Mouse (Mus musculus) liver, adult 2 months (tissue): ENCODE measurements around the gene Optc. TPM values are rescaled to one million over a fixed set of nuclear protein-coding genes. Genes with fewer than 3 reads are reported as not detected.

Experiments
- DNase-seq: peaks from one replicate; pipeline ENCODE4 v3.0.0-alpha.2; 2011; ENCODE audit warnings: low read depth, low spot score; ENCODE audit errors: extremely low read depth
- H3K27ac ChIP-seq: fragments of 200-500 bp; replicated peaks from 2 replicates; pipeline ENCODE4 v1.5.1; 2012; ENCODE audit warnings: low read depth, mild to moderate bottlenecking, control low read depth, inconsistent platforms, low read length; ENCODE audit not compliant: insufficient read depth
- H3K27me3 ChIP-seq: fragments of 200-500 bp; 2 replicates; pipeline ENCODE4 v1.6.1; 2012; ENCODE audit warnings: mild to moderate bottlenecking, moderate library complexity, low read length, inconsistent platforms; ENCODE audit not compliant: control insufficient read depth, insufficient read depth
- H3K36me3 ChIP-seq: fragments of 200-500 bp; 2 replicates; pipeline ENCODE4 v1.6.1; 2012; ENCODE audit warnings: low read length, inconsistent platforms; ENCODE audit not compliant: control insufficient read depth, insufficient read depth
- H3K4me1 ChIP-seq: fragments of 200-500 bp; 2 replicates; pipeline ENCODE4 v1.6.1; 2011; ENCODE audit warnings: low read length; ENCODE audit not compliant: control insufficient read depth, insufficient read depth
- H3K4me3 ChIP-seq: fragments of 200-500 bp; 2 replicates; pipeline ENCODE4 v1.5.1; 2011; ENCODE audit warnings: low read depth, mild to moderate bottlenecking, control low read depth, low read length, moderate library complexity; ENCODE audit not compliant: insufficient read depth
- H3K79me2 ChIP-seq: fragments of 200-500 bp; 2 replicates; pipeline ENCODE4 v1.6.1; 2012; ENCODE audit warnings: inconsistent platforms, mild to moderate bottlenecking, low read length, moderate library complexity; ENCODE audit not compliant: control insufficient read depth, insufficient read depth
- H3K9ac ChIP-seq: fragments of 200-500 bp; 2 replicates; pipeline ENCODE4 v1.6.1; 2012; ENCODE audit warnings: low read depth, mild to moderate bottlenecking, control low read depth, inconsistent platforms, low read length
- CTCF ChIP-seq: fragments of 200-500 bp; IDR thresholded peaks from 2 replicates; pipeline ENCODE4 v1.5.1; 2011; ENCODE audit warnings: low read depth, low read length, control low read depth
- POLR2A ChIP-seq: fragments of 200-500 bp; IDR thresholded peaks from 2 replicates; pipeline ENCODE4 v1.6.1; 2011; ENCODE audit warnings: low read length, control low read depth; ENCODE audit not compliant: insufficient read depth; ENCODE audit errors: extremely low read depth
- WGBS: fragments of 180-500 bp; shearing (Covaris S2); methylation state at CpG from one replicate; pipeline ENCODE4 v1.1.7; 2018; 5-methylcytosine and 5-hydroxymethylcytosine counted together
- polyA plus RNA-seq: library from polyadenylated mRNA; depleted of rRNA; stranded (reverse); fragments of >200 nt; gene quantifications from 2 replicates; pipeline ENCODE4 v1.2.3, GENCODE M21; 2012
- total RNA-seq: library from RNA; depleted of rRNA; stranded (reverse); fragments of >200 nt; gene quantifications from 2 replicates; pipeline ENCODE4 v1.2.3, GENCODE M21; 2014

The Optc gene
- total and polyA plus RNA-seq, 2 experiments = not detected

- DNase-seq = no peak
- 92% methylated on average over 3 of the region's 3 CpGs for WGBS
Measured at GRCm38 (mm10) chr1:133941904-133942303, 34.1 kb upstream of the Optc start.

GRCm38 (mm10) chr1:133941158-133941860 lies 33.5 kb upstream of the Optc start:
- H3K27ac ChIP-seq = no peak overlapping the region
- H3K9ac ChIP-seq = no peak overlapping the region
- no peaks in the 10 kb centered on the region; the same call in 1 of the 2 replicates for H3K36me3 ChIP-seq
- WGBS = 86% methylated on average over 11 of the region's 11 CpGs
- no peaks in the 10 kb centered on the region for H3K79me2 ChIP-seq
- H3K4me1 ChIP-seq = peaks cover 3% of the 10 kb centered on the region; the same call in 1 of the 2 replicates
- no peak overlapping the region for H3K4me3 ChIP-seq
- DNase-seq = no peak
- no peaks in the 10 kb centered on the region for H3K27me3 ChIP-seq
- TF ChIP-seq POLR2A = no peak
- no peak for TF ChIP-seq CTCF

More at GRCm38 (mm10) chr1:133941904-133942303, 34.1 kb upstream of the Optc start:
- H3K27me3 ChIP-seq = no peaks in the 10 kb centered on the region
- peaks cover 3% of the 10 kb centered on the region; the same call in 1 of the 2 replicates for H3K4me1 ChIP-seq
- H3K27ac ChIP-seq = no peak overlapping the region
- H3K4me3 ChIP-seq = no peak overlapping the region
- no peak for TF ChIP-seq CTCF
- no peak for TF ChIP-seq POLR2A
- H3K9ac ChIP-seq = no peak overlapping the region
- H3K79me2 ChIP-seq = no peaks in the 10 kb centered on the region
- H3K36me3 ChIP-seq = no peaks in the 10 kb centered on the region; the same call in 1 of the 2 replicates

GRCm38 (mm10) chr1:133940481-133941092 lies 32.8 kb upstream of the Optc start:
- Histone ChIP-seq H3K4me1 (peaks cover 3% of the 10 kb centered on the region; the same call in 1 of the 2 replicates), H3K27ac (no peak overlapping the region), H3K79me2 (peaks cover 3% of the 10 kb centered on the region; the same call in 1 of the 2 replicates), H3K9ac (no peak overlapping the region), H3K27me3 (no peaks in the 10 kb centered on the region), H3K36me3 (no peaks in the 10 kb centered on the region; the same call in 1 of the 2 replicates), H3K4me3 (no peak overlapping the region)
- 93% methylated on average over 3 of the region's 3 CpGs for whole genome bisulfite sequencing
- DNase-seq = no peak
- TF ChIP-seq CTCF = no peak
- TF ChIP-seq POLR2A = no peak

- H3K36me3 ChIP-seq = no peaks in the 10 kb centered on the region; the same call in 1 of the 2 replicates
- no peak overlapping the region for H3K4me3 ChIP-seq
- H3K4me1 ChIP-seq = peaks cover 9% of the 10 kb centered on the region
- DNase-seq = no peak
- WGBS = 93% methylated on average over 8 of the region's 8 CpGs
- no peaks in the 10 kb centered on the region for H3K27me3 ChIP-seq
- TF ChIP-seq CTCF (no peak), POLR2A (no peak)
- H3K27ac ChIP-seq = no peak overlapping the region
- H3K79me2 ChIP-seq = peaks cover 6% of the 10 kb centered on the region; the same call in 1 of the 2 replicates
- no peak overlapping the region for H3K9ac ChIP-seq
Measured at GRCm38 (mm10) chr1:133939708-133940107, 31.9 kb upstream of the Optc start.

GRCm38 (mm10) chr1:133936169-133936568 lies 28.4 kb upstream of the Optc start:
- no peaks in the 10 kb centered on the region for H3K36me3 ChIP-seq
- H3K4me1 ChIP-seq = peaks cover 24% of the 10 kb centered on the region
- H3K9ac ChIP-seq = no peak overlapping the region
- no peak for DNase-seq
- no peak for TF ChIP-seq POLR2A
- peak; percentile 31; the same call in 1 of the 2 replicates for TF ChIP-seq CTCF
- no peak overlapping the region for H3K4me3 ChIP-seq
- H3K27ac ChIP-seq = no peak overlapping the region
- H3K79me2 ChIP-seq = peaks cover 6% of the 10 kb centered on the region; the same call in 1 of the 2 replicates
- WGBS = 86% methylated on average over 3 of the region's 3 CpGs
- no peaks in the 10 kb centered on the region for H3K27me3 ChIP-seq
